Mouse (Mus musculus) adrenal gland, postnatal 10 days (tissue): ENCODE results near the gene Mxd1. TPM values are rescaled to one million over a fixed set of nuclear protein-coding genes. Genes with fewer than 3 reads are reported as not detected.
A peak's percentile ranks its signal among the peaks of the same experiment; 100 is the strongest.

Experiments used
- DNase-seq: peaks from one replicate; pipeline ENCODE4 v3.0.0; 2021; ENCODE audit warnings: mixed read lengths
- total RNA-seq, 2 experiments: library from RNA; stranded (reverse); gene quantifications; 2 replicates each; pipeline ENCODE4 v1.2.3; 2021

Gene Mxd1
- total RNA-seq, 2 experiments from 2014 or later, result 8.7 to 10.4 TPM

DNA sequence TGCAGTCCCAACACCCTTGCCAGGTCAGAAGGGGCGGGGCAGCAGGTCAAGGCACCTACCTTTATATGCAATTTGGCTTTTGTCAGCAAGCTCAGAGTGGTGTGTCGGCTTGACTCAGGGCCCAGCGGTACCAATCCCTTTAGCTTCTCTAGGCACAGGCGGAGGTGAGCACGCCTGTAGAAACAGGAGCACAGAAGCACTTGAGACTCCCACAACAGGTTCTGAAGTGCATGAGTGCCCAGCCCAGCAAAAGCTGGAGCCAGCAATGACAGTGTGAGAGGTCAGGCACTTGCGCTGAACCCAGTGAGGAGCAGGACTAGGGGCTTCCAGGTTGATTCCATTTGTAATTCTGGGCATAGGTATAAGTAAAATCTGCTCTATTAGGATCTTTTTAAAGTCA lies 15.9 kb downstream of the Mxd1 start:
- no peak for DNase-seq

DNA sequence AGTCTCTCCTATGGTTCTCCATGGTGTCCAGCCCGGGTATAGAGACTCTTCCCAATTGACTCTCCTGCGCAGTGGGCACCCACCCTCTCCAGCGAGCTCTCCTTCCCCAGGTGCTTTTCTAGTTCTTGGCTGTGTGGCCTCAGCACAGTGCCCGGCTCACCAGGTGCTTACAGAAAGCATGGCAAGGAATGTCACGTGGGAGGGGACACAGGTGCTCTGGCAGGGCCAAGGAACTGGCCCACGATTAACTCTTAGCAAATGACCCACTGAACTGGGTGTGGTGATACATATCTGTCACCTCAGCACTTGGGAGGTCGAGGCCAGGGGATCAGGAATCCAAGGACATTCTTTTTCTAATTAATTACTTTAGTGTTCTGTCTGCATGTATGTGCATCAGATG lies 22.8 kb downstream of the Mxd1 start:
- DNase-seq, result no peak

DNA sequence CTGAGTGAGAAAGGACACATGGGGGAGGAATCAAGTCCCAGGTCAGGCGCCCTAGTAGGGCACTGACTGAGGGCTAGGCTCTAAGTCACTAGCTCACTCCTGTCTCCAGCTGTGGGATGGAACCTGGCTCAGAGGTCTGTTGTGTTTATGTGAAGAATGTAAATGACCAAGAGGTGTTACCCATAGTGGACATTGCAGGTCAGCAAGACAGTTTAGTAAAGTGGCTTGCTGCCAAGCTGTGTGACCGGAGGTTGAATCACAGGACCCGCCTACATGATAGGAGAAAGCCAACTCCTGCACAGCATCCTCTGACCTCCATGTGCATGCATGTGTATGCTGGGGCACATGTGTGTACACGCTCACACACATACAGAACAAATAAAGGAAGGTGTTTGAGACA lies 23.4 kb downstream of the Mxd1 start:
- DNase-seq, result no peak

DNA sequence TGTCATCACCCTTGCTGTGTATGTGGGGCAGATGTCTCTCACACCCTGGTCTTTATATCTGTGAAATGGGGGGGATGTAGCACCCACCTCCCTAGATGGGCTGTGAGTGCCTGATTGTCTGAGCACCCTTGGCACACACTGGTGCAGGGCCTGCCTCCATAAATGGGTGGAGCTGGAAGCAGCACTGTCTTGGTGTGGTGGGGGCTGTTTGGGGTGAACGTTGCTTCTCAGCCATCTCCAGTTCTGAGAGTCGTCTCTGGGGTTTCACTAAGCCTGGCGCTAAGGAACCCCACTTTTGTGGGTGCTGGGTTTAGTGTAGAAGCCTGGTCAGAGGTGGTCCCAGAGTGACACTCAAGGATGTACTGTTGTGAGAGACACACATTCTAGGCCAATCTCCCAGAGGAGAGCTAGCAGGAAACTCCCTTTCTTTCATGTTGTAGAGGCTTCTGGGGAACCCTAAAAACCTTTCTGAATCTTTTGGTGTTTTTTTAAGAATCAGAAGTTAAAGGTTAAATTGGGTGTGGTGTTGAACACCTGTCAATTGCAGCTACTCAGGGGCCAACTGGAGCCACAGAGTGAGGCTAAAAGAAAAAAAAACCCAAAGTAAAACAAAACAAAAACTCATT lies 24.1 kb downstream of the Mxd1 start:
- no peak for DNase-seq

DNA sequence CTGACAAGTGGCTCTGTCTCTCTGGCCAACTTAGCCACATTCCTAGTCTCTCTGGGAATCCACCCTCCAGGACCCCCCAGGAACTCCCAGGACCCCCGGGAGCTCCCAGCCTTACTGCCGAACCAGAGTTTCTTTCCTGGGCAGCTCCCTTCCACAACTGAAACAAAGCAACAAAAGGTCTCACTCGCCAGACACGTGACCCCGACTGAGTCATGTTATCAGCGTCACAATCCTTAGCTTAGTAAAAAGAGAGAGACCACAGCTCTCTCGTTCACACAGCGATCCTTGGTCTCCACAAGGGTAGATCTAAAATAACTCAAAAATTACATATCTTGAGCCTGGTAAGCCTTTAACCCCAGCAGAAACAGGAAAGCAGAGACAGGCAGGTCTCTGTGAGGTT lies 27.2 kb downstream of the Mxd1 start:
- DNase-seq, result no peak

- DNase-seq, result no peak
These were observed 28.2 kb downstream of the Mxd1 start for GRCm38 (mm10) chr6:86640776-86641175.

DNA sequence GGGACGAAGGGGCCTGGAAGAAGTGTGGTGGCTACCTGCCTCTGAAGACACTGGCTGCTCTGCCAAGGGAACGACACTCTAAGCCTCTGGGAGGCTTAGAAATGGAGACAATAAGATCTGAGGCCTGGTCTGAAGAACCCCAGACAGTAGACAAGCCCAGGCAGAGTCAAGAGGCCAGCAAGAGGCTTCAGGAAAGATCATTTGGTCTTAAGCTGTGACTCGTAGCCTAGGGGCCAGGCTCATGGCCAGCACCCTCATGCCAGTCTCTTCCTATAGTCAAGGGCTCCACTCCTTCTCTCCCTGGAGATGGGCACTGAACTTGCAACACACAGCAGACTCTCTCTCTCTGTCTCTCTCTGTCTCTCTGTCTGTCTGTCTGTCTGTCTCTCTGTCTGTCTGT lies 28.8 kb downstream of the Mxd1 start:
- DNase-seq, result no peak

DNA sequence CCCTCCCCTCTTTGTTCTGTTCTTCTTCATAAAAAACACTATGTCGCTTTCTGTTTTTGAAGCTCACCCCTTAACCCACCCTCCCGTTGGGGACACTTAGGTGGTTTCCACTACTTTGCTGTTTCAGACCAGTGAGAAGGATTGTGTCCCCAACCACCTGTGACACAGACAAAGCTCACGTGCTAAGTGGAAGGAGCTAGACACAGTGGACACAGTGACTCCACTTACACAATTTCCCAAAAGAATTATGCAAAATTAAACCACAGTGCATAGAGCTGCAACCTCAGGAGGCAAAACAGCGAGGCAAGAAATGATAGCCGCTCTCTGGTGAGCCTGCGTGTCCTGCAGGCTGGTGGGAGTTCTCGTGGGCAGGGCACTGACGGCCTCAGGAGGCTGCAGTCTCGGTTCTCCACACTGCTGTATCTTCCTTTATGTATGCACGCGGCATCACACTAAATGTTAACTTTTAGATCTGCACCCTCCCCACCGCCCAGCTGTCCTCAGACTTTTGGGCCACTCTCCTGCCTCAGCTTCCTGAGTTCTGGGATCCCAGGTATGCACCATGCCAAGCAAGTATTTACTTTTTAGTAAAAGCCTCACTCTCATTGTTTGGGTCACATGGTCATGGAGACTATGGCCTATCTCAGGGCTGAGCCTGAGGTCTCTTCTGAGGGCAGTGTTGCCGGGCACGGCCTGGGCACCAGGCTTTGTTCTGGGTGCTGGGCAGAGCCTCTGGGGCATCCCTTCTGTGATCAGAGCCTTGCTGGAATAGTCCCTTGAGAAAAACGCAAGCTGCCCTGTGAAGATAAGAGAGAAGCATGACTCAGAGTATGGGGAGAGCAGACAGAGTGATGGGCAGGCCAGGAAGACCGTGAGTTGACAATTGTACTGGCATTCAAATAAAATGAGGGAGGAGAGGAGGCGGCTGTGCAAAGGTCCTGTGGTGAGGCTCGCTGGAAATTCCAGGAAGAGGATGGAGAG lies 29.5 kb downstream of the Mxd1 start:
- DNase-seq, result no peak

DNA sequence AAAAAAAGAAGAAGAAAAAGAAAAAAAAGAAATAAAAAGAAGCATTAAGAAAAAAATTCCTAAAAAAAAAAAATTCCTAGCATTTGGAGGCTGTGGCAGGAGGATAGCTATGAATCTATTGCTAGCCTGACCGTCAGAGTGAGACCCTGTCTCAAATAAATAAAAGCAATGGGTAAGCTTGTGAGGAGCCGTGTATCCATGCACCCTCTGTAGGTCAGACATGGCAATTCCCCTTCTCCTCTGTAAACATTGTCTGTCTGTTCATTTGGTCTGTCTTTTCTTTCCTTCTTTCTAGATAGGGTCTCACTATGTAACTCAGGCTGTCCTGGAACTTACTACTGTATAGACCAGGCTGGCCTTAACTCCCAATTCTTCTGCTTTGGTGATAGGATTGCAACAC lies 30.5 kb downstream of the Mxd1 start:
- no peak for DNase-seq

- no peak for DNase-seq
These were observed 31.1 kb downstream of the Mxd1 start for GRCm38 (mm10) chr6:86637860-86638259.

- DNase-seq, result no peak
These were observed 31.7 kb downstream of the Mxd1 start for GRCm38 (mm10) chr6:86637171-86637835.

DNA sequence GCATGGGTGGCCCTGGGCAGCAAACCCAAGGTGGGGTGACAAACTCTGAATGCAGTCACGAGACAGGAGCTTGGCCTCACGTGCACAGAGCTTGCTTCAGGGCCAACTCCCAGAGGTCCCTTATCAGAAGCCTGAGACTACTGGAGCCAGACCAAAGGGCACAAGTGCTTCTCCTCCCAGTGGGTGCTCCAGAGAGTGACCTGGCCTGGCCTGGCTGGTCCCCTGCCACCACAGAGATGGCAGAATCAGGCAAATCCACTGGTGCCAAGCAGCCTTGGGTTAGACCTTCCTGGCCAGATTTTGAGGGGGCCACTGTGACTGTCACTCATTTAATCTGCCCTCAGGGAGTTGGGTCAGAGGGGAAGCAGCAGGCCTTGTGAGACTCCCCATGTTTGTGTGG lies 32.5 kb downstream of the Mxd1 start:
- peak; percentile 79 for DNase-seq

GRCm38 (mm10) chr6:86630141-86630540 lies 38.8 kb downstream of the Mxd1 start:
- no peak for DNase-seq

GRCm38 (mm10) chr6:86627946-86628345 lies 41.0 kb downstream of the Mxd1 start, which contains the start of gene Asprv1:
Gene Asprv1, plus strand, starts transcription at chr6:86628164.
- no peak for DNase-seq

DNA sequence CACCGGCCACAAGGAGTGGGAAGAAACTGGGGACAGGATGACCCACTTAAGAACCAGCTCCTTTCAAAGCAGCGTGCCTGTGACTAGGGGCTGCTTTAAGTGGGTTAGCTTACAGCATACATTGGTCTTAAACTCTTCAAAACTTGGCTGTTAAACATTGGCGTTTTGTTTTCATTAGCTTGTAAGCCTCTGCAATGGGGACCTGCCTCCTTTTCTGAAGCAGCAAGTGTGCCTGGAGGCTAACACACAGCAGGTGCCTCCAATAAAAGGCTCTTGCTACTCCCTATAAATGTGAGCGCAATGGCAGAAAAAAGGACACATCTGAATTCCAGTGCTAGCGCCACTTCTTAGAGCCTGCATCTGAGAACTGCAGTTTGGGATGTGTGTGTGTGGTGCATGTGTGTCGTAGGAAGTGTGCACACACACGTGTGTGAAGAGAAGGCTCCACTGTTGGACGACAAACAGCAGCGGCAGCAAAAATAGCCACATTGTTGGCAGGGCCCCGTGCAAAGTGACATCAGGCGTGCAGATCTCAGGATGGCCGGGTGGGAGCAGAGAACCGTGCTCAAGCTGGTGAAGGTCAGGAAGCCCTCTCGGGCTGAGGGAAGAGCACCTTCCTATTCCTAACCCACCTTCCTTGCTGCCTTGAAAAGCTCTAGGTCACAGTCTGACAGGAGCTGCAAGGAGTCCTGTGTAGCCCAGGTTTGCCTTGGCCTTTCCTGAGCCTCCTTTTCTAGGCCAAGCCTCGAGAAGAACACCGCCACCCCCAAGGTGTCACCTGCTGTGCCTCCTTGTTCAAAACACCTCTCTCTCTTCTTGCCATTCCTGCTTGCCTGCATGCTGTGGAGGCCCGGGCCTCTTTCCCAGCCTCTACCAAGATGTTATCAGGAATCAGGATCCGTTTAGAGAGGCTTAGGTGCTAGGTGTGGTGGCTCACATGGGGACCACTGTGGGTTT lies 44.6 kb downstream of the Mxd1 start:
- DNase-seq, result no peak

GRCm38 (mm10) chr6:86623201-86623600 lies 45.8 kb downstream of the Mxd1 start:
- no peak for DNase-seq

DNA sequence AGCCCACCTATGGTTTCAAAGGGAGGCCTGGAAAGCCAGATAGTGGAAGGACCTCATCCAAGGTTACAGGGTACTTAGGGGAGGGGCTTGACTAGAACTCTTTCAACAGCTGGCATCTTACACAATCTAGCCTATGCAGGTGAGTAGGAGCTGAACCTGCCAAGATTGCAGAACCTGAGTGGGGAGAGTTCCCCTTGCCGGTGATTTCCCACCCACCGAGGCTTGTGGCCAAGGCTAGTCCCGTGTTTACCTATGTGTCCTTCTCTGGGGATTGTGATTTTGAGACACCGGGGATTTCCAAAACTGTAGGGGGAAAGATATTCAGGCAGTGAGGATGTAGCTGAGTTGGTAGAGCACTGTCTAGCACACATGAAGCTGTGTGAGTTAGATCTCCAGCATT lies 53.7 kb downstream of the Mxd1 start:
- DNase-seq, result no peak

GRCm38 (mm10) chr6:86610714-86611113 lies 58.2 kb downstream of the Mxd1 start:
- peak; percentile 65 for DNase-seq

GRCm38 (mm10) chr6:86609235-86609634 lies 59.7 kb downstream of the Mxd1 start:
- no peak for DNase-seq

- DNase-seq, result no peak
These were observed 61.5 kb downstream of the Mxd1 start for GRCm38 (mm10) chr6:86607471-86607870.

- no peak for DNase-seq
These were observed 62.7 kb downstream of the Mxd1 start for GRCm38 (mm10) chr6:86606289-86606688.

DNA sequence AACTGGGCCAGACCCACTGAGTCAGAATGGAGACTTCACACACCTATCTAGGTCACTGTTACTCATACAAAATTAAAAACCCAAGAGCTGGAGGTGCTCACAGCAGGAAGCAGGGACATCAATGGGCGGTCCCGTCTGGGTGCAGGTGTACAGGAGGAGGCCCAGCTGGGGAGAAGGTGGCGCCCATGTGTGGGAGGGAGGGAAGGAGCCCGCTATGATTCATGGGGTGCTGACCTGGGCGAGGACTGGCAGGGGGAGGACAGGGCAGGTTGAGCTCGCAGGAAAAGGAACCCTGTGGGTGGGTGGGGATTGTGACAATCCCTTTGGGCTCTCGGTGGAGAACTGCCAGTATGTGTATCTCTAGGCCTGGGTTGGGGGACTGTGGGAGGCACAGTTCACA lies 63.7 kb downstream of the Mxd1 start:
- no peak for DNase-seq
